Mouse (Mus musculus) frontal cortex, adult (tissue): Measurements from ENCODE around the gene Hdgf.

Source experiments
- ATAC-seq: cut with Nextera tagmentation; 2 replicates; pipeline ENCODE4 v1.9.2; 2017; ENCODE audit warnings: mild to moderate bottlenecking, moderate library complexity, mixed read lengths; ENCODE audit not compliant: low TSS enrichment

Hdgf gene

DNA sequence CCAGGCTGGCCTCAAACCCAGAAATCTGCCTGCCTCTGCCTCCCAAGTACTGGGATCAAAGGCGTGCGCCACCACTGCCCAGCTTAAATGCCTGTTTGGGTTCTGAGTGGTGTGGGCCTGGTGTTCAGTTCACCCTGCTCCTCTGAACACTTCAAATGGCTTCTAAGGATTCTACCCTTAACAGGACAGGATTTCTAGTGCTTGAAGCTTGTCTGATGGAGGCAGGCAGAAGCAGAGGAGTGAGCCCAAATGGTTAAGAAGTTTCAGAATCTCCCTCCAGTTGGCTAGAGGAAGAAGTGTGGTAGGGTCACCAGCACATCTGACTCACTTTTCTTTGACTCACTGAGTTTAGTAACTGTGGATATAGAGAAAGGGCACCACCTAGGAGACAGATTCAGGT is 3.3 kb downstream of the Hdgf start:
- ATAC-seq: no peak

- no peak for ATAC-seq
These were observed 3.8 kb downstream of the Hdgf start for GRCm38 (mm10) chr3:87909874-87910273.

GRCm38 (mm10) chr3:87910573-87911141 is 4.5 kb downstream of the Hdgf start:
- ATAC-seq: no peak

DNA sequence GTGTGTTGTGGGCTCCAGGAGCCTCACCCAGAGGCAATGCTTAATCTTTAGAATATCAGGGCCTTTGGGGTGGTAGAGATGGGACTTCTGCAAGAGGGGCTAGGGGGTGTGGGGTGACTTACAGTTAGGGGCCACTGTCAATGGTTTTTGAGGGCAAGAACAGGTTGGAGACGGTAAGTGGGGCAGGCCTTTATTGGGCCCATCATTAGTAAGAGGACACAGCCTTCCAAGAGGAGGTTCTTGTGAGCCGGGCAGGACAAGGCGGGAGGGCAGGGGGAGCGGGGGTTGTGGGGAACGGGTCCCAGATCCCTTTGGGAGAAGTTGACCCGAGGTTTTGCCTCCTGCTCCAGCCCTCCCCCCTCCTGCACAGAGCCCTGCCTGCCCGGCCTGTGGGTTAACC is 7.4 kb downstream of the Hdgf start:
- no peak for ATAC-seq

DNA sequence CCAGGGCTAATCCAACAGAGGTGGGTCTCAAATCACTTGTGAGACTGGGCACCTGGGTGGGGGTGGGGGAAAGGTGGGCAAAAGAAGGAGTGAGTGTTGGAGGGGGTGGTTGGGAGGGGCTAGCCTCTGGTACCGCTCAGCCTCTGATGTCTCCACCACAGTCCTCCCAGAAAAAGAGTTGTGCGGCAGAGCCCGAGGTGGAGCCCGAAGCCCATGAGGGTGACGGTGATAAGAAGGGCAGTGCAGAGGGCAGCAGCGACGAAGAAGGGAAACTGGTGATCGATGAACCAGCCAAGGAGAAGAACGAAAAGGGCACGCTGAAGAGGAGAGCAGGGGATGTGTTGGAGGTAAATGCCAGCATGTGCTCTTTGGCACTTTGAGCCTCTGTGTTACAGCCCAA is 7.8 kb downstream of the Hdgf start:
- ATAC-seq: no peak

- no peak for ATAC-seq
These were observed 10.9 kb downstream of the Hdgf start for GRCm38 (mm10) chr3:87916990-87917389.

DNA sequence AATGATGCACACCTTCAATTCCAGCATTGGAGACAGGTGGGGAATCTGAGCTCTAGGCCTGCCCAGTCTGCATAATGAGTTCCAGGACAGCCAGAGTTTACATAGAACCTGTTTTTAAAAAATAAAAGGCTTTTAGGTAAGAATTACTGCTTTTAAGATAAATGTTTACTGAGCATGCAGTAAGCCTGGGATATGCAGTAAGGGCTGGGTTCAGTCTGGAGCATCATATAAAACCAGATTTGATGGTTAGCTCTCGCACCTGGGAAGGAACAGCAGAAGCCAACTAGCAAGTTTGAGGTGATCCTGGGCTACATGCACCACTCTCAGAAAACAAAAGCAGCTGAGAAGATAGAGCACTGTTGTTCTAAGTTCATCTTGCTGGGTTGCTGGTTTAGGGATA is 12.4 kb downstream of the Hdgf start:
- ATAC-seq: no peak

GRCm38 (mm10) chr3:87919336-87920108 is 13.4 kb downstream of the Hdgf start, which contains the start of gene Mrpl24:
Gene Mrpl24, plus strand, starts transcription at chr3:87919506.
- peak; percentile 92 for ATAC-seq

- no peak for ATAC-seq
These were observed 14.3 kb downstream of the Hdgf start for GRCm38 (mm10) chr3:87920270-87920943.

DNA sequence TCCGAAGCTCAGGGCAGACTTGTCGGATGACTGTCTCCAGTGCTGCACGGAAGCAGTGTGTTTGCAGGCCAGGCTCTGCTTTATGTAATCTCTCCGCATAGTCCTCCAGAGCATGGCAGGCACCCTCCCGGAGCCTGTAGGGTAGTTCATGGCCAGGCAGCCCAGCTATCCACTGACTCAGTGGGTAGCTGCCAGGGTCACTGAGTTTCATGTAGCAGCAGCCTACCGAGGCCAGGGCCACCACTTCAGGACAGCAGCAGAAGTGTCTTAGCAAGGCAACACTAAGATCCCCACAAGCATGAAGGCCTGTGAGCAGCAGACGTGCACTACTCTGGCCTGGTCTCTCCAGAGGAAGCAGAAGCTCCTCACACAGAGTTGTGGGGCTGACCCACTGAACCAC is 18.9 kb downstream of the Hdgf start:
- ATAC-seq: no peak

- no peak for ATAC-seq
These were observed 21.3 kb downstream of the Hdgf start for GRCm38 (mm10) chr3:87927452-87927851.

GRCm38 (mm10) chr3:87929341-87930077 is 23.4 kb downstream of the Hdgf start:
- no peak; the same call in 1 of the 2 replicates for ATAC-seq

- peak; percentile 92 for ATAC-seq
These were observed 24.1 kb downstream of the Hdgf start, which contains the start of the genes Isg20l2 and Rrnad1 for GRCm38 (mm10) chr3:87930078-87930795. Gene Isg20l2, plus strand, starts transcription at chr3:87930314. Gene Rrnad1, minus strand, starts transcription at chr3:87930717.

- no peak for ATAC-seq
These were observed 27.9 kb downstream of the Hdgf start for GRCm38 (mm10) chr3:87934026-87934425.

- no peak for ATAC-seq
These were observed 28.4 kb downstream of the Hdgf start for GRCm38 (mm10) chr3:87934501-87934900.

DNA sequence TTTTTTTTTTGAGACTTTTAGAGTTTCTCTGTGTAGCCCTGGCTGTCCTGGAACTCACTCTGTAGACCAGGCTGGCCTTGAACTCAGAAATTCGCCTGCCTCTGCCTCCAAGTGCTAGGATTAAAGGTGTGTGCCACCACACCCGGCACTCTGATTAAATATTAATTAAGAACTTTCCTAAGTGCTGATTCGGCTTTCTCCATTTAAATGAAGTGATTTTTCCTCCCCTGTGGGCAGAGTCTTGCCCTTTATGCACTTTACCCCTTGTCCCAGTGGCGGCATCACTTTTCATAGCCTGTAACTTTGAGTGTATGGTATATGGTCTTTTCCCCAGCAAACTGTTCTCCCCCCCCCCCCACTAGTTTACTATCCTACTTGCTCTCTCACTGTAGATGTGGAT is 29.1 kb downstream of the Hdgf start:
- ATAC-seq: no peak

- peak; percentile 83 for ATAC-seq
These were observed 29.7 kb downstream of the Hdgf start for GRCm38 (mm10) chr3:87935776-87936175.

- ATAC-seq: no peak
These were observed 34.5 kb downstream of the Hdgf start for GRCm38 (mm10) chr3:87940611-87941010.

- no peak for ATAC-seq
These were observed 36.4 kb downstream of the Hdgf start for GRCm38 (mm10) chr3:87942471-87942870.

GRCm38 (mm10) chr3:87943586-87943985 is 37.5 kb downstream of the Hdgf start:
- ATAC-seq: no peak

DNA sequence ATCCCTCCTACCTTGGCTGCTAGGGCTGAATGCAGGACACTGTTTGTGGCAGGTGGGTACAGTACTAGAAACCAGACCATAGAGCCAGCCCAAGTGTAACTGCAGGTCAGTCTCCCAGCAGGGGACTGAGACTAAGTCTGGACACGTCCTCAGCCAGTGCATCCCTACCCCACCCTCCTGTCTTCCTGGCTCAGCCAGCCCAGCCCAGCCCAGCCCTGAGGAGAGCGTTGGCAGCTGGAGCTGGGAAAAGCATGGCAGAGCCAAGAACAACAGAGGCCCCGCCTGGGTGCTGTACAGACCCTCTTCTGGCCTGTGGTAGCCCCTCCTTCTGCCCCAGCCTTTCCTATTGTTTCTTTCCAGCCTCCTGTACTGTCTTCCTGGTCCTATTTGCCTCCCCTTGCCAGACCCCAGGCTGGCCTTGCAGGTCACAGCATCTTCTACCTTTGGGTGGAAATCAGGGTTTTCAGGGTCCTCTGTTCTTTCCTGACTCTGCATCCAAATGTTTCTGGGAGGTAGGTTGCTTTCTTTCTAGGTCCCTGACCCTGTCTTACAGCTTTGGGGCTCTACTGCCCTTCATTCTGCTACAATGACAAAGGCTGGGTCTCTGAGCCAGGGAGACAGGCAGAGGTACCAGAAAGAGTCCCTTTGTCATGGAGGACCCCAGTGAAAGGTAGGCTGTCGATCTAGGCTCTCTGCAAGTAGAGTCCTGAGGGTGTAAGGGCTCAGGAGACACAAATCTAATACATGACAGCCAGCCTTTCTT is 38.9 kb downstream of the Hdgf start:
- ATAC-seq: no peak
